Mouse (Mus musculus) small intestine, adult 2 months (tissue): ENCODE measurements around the gene Ttc39d.

Experiments
- CTCF ChIP-seq: fragments of 200-500 bp; IDR thresholded peaks from 2 replicates; pipeline ENCODE4 v1.5.1; 2012; ENCODE audit warnings: low read depth, mild to moderate bottlenecking, control low read depth, inconsistent platforms, low read length, moderate library complexity, mixed read lengths; ENCODE audit not compliant: insufficient replicate concordance, insufficient read length; ENCODE audit errors: extremely low read depth
- POLR2A ChIP-seq: fragments of 200-500 bp; IDR thresholded peaks from 2 replicates; pipeline ENCODE4 v1.6.1; 2012; ENCODE audit warnings: low read depth, mild to moderate bottlenecking, control low read depth, inconsistent platforms, low read length, moderate library complexity

DNA sequence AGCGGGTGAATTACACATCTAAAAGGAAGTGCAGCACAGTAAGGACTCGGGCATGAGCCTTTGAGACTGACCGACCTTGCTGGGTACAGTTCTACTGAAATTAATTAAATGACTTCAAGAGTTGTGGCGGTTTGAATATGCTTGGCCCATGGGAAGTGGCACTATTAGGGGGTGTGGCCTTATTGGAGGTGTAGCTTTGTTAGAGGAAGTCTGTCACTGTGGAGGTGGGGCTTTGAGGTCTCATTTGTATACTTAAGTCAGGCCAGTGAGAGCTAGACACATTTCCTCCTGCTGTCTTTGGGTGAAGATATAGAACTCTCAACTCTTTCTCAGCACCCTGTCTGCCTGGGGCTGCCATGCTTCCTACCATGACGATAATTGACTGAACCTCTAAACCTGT lies 47.2 kb downstream of the Ttc39d start:
- no peak for TF ChIP-seq CTCF
- no peak for TF ChIP-seq POLR2A
